Mouse (Mus musculus) neutrophil, adult 5-6 weeks (primary cell): ENCODE measurements around the gene Alkbh2. TPM values are rescaled to one million over a fixed set of nuclear protein-coding genes. Genes with fewer than 3 reads are reported as not detected.

Source experiments
- ATAC-seq: fragments of 151-379, 151-347 bp; 2 replicates; pipeline ENCODE4 v1.8.0; 2017; ENCODE audit warnings: mild to moderate bottlenecking, moderate TSS enrichment; ENCODE audit not compliant: insufficient number of reproducible peaks, poor library complexity, low FRiP score, severe bottlenecking; ENCODE audit errors: extremely low read depth
- total RNA-seq: library from RNA; stranded (forward); fragments of 200-1000 nt; gene quantifications from 2 replicates; pipeline ENCODE4 v1.2.3, GENCODE M21; 2017

Alkbh2 gene
- total RNA-seq, 1 experiment from 2014 or later = 7.7 TPM

GRCm38 (mm10) chr5:114115030-114115429, 13.0 kb downstream of the Alkbh2 start:
- ATAC-seq = no peak

GRCm38 (mm10) chr5:114113334-114113733, 14.7 kb downstream of the Alkbh2 start:
- no peak for ATAC-seq

DNA sequence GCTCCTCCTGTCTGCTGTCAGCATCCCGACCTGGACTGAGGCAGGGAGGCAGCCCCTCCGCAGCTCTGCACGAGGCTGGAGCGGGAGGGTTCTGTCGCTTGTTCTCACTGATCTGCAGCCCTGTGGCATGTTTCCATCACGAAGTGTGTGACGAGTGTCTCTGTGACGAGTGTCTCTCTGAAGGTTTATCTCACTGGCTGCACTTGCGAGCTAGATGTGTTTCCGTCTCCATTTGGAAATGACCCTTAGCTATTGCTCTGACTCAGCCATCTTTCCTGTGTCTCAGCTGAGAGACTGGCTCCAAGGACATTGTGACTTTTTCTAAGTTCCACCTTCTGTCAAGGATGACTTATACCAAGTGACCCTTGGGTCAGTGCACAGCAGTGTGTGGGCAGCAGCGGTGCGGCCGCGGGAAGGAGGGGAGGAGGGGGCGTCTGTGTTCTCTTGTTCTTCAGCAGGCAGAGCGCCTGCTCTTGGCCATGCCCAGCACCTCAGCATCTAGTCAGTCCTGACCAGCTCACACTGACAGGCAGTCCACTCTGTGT, 21.6 kb downstream of the Alkbh2 start:
- no peak for ATAC-seq

DNA sequence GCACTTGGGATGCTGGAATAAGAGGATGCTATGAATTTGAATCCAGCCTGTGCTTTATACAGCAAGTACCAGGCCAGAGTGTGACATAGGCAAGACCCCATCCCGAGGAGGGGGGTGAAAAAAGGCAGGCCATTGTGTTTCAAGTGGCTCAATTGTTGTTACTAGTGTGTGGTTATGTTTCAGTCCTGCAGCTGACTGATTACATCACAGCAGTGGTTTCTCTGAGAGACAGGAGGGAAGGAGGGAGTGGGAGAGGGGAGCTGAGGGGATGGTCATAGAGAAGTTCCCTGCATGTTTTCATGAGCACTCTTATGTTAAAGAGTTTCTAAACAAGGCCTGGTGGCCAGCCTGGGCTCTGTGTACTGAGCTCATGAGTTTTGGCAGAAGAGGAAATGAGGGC, 25.2 kb downstream of the Alkbh2 start:
- no peak for ATAC-seq

DNA sequence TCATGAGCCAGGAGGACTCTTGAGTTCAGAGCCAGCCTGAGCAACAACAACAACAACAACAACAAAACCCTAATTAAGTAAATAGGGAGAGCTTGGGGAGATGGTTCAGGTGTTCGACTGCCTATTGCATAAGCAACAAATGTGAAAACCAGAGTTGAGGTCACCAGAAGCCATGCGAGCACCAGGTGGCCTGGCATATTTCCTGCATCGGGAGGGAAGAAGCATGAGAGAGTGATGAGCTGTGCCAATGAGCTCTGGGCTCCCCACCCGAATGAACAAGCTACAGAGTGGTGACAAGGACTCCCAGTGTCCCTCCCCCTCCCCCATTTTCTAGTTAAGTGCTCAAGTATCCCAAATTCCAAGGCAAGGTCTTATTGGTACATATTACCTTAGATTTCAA, 26.1 kb downstream of the Alkbh2 start:
- no peak for ATAC-seq

DNA sequence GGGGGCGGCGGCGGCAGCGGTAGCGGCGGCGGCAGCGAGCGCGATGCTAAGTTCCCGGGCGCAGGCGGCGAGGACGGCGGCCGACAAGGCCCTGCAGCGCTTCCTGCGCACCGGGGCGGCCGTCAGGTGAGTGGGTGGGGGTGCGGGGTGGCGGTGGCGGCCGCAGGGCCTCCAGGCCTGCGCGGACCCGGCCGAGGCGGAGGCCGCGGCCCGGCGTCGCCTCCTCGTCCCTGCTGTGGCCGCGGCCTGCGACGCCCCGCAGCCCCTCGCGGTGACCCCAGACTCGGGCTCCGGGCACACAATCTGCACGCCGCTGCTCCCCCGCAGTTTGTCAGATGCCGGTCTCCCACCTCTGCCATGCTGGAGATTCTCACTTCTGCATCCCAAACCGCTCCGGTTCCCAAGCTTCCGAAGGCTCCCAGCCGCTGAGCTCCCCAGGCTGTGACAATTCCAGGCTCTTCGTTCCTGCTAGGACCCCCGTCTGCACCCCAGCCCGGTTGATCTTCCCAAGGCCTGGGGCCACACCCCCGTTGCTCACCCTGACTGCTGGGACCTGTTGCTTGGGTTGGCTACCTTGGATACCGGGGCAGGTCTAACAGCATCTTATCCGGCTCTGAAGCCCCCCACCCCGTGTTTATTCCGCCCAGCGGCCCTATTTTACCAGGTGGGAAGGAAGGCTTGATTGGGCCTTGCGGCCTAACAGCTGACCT, 27.5 kb downstream of the Alkbh2 start:
- no peak for ATAC-seq

DNA sequence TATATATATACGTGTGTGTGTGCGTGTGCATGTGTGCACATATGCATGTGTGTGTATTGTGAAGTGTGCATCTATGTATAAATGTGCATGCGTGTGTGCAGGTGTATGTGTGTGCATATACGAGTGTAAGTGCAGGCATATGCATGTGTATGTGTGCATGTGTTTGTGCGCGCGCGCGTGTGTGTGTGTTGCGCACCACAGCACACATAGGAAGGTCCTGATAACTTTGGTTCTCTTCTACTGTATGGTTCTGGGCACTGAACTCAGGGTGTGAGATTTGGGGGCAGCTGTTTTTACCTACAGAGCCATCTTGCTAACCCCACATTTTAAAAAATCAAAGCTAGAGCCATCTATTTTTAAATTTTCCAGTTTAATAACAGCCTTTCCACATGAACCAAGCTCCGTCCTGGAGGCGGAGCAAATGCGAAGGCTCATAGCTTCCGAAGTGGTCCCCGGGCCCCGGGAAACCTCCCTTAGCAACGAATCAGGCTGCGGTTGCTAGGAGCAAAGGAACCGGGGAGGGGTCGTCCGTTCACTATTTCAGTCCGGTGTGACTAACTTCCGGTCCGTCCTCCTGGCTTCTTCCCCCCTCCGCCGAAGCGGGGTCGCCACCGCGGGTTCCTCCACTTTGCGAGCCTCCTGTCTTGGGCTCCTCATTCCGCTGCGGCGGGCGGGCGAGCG, 28.2 kb downstream of the Alkbh2 start:
- ATAC-seq = peak; percentile 80

GRCm38 (mm10) chr5:114091057-114091807, 36.8 kb downstream of the Alkbh2 start, which contains the start of gene Svop:
TSS of gene Svop (minus strand) at chr5:114091570.
- no peak for ATAC-seq

- no peak for ATAC-seq
Measured at GRCm38 (mm10) chr5:114090421-114091013, 37.5 kb downstream of the Alkbh2 start.

DNA sequence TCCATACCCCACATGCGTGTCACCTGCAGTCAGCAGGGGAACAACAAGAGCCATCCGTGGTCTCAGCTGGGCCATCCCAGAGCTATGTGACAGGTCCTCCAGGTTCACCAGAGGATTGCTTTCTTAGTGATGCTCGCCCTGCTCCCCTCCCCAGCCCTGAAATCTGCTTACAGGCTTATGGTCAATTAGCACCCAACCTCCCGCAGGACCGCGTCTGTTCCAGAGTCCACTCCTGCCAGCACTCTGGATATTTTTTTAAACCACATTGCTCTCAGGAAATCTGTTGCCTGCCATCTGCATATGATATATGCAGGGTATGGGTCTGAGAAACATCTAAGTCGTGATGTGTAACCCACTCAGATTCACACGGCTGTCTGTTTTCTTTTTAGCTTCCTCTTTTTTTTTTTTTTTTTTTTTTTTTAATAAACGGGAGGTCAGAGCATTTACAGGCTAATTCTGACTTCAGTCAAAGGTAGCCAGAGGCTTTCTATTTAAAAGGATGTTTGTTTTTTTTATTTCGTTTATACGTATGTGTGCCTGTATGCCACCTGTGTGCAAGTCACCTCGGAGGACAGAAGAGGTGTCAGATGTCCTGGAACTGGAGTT, 40.0 kb downstream of the Alkbh2 start:
- ATAC-seq = no peak

GRCm38 (mm10) chr5:114085501-114085900, 42.5 kb downstream of the Alkbh2 start:
- ATAC-seq = no peak

DNA sequence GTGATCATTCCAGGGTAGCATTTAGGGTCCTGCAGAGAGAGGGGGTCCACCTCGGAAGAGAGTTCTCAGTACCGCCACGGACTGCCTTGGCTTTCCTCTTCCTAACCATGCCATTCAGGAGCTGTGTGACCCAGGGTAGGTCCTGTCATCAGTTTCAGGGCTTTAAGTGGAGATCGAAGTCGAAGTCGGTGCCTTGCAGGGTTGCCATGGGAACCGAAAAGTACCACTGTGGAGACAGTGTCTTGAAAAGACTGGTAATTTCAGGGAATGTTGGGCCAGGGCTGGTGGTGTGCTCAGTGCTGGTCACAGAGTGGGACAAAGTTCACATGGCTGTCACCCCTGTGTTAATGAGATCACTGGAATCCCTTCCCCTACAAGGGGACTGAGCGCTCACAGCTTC, 51.0 kb downstream of the Alkbh2 start:
- ATAC-seq = no peak

Other genes with a start within 250 kb of the Alkbh2 start
- 76.9 and 78.5 TPM in 2 replicates for gene Coro1c, start 219.5 kb downstream of the Alkbh2 start, total RNA-seq
- gene Ssh1, start 134.3 kb downstream of the Alkbh2 start, total RNA-seq = 19.5 and 20.4 TPM in 2 replicates
- gene Dao, start 124.5 kb downstream of the Alkbh2 start, total RNA-seq = not detected in 2 replicates
- gene Usp30, start 62.8 kb downstream of the Alkbh2 start, total RNA-seq = 8.5 and 10.6 TPM in 2 replicates
- gene Svop, start 36.6 kb downstream of the Alkbh2 start, total RNA-seq = not detected in 2 replicates
- 5.5 and 5.6 TPM in 2 replicates for gene Ung, start 2.2 kb upstream of the Alkbh2 start, total RNA-seq
- 0.86 TPM in 1 of 2 replicates, not detected in the other for gene Acacb, start 18.3 kb upstream of the Alkbh2 start, total RNA-seq
- not detected in 2 replicates for gene Foxn4, start 145.6 kb upstream of the Alkbh2 start, total RNA-seq
- gene Myo1h, start 160.9 kb upstream of the Alkbh2 start, total RNA-seq = 1.6 TPM in 2 replicates